Mouse (Mus musculus): ENCODE measurements around the gene Olfr1450. TPM values are rescaled to one million over a fixed set of nuclear protein-coding genes. Genes with fewer than 3 reads are reported as not detected.
"Not testable (repeated sequence)": the region's sequence is repeated elsewhere in the genome, so short reads cannot be mapped to it uniquely, and the experiment has no call there.

Gene Olfr1450
- not detected for total RNA-seq (2021)
- long read RNA-seq, experiment 1, result 0 reads
- long read RNA-seq, experiment 2, result 0 reads

GRCm38 (mm10) chr19:12949958-12950357, at the start of gene Olfr1450:
Olfr1450 (plus strand) TSS chr19:12950258.
- DNase-seq (ENCODE audit: low spot score in 2 of 2), result no peak
- intact Hi-C loops (cut with DNase I), result no loop called here

GRCm38 (mm10) chr19:12903643-12904042, 46.4 kb upstream of the Olfr1450 start, which contains the start of gene Olfr1447:
Olfr1447 (minus strand) TSS chr19:12903743.
- intact Hi-C loops (cut with DNase I), result no loop called here
- no peak for DNase-seq (ENCODE audit: low spot score in 2 of 2)

- intact Hi-C loops (cut with DNase I), result no loop called here
- no peak for DNase-seq (ENCODE audit: low spot score in 2 of 2)
Observed at GRCm38 (mm10) chr19:12924319-12924718, 25.7 kb upstream of the Olfr1450 start, which contains the start of gene Olfr1448. Olfr1448 (minus strand) TSS chr19:12924419.

- intact Hi-C loops (cut with DNase I), result no loop called here
- no peak for DNase-seq (ENCODE audit: low spot score in 2 of 2)
Observed at GRCm38 (mm10) chr19:12930540-12930939, 19.5 kb upstream of the Olfr1450 start, which contains the start of gene Olfr1449. Olfr1449 (plus strand) TSS chr19:12930840.

GRCm38 (mm10) chr19:12970082-12970481, 20.0 kb downstream of the Olfr1450 start:
- intact Hi-C loops (cut with DNase I); DNase-seq (ENCODE audit: low spot score in 2 of 2): not testable (repeated sequence)

DNA sequence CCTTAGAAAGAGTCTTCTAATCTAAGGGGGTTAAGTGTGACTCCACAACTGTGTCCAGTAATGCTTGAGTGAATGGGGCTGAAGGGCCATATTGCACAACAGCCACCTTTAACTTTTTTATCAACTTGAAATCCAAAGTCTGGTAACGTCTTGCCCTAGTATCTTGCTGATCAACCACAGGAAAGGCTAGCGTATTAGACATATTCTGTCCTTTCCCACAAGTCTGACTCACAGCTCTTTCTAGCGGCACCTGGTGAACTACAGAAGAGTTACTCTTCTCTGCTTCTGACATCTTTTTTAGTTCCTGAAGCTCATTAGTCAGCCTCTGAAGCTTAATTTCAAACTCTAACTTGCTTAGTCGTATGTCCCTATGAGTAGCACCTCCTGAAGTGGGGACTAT, 42.3 kb downstream of the Olfr1450 start:
- DNase-seq (ENCODE audit: low spot score in 2 of 2); intact Hi-C loops (cut with DNase I): not testable (repeated sequence)

- no peak for DNase-seq (ENCODE audit: low spot score in 2 of 2)
- intact Hi-C loops (cut with DNase I), result no loop called here
Observed at GRCm38 (mm10) chr19:12994714-12995113, 44.7 kb downstream of the Olfr1450 start, which contains the start of gene Olfr1451. Olfr1451 (plus strand) TSS chr19:12995014.

Other genes starting within 250 kb of the Olfr1450 start
- gene Cntf, start 184.6 kb upstream of the Olfr1450 start, total RNA-seq (2021), result 1 to 10 TPM; 2.2 to 2.9 TPM
- gene Zfp91, start 154.1 kb upstream of the Olfr1450 start, total RNA-seq (2021), result 10 to 100 TPM; 81.8 to 86.6 TPM
- gene Lpxn, start 154.1 kb upstream of the Olfr1450 start, total RNA-seq (2021), result 1 to 10 TPM; 1.2 to 2.1 TPM
- gene Gm5244, start 103.6 kb upstream of the Olfr1450 start, total RNA-seq (2021), result not detected
- gene Olfr1444, start 93.0 kb upstream of the Olfr1450 start, total RNA-seq (2021), result not detected
- gene Olfr1445, start 66.4 kb upstream of the Olfr1450 start, total RNA-seq (2021), result not detected
- not detected for gene Olfr1446, start 56.7 kb upstream of the Olfr1450 start, total RNA-seq (2021)
- not detected for gene Olfr1447, start 46.5 kb upstream of the Olfr1450 start, total RNA-seq (2021)
- gene Olfr1448, start 25.8 kb upstream of the Olfr1450 start, total RNA-seq (2021), result not detected
- gene Olfr1449, start 19.4 kb upstream of the Olfr1450 start, total RNA-seq (2021), result not detected
- gene Olfr1451, start 44.8 kb downstream of the Olfr1450 start, total RNA-seq (2021), result not detected
- gene Olfr1453, start 78.1 kb downstream of the Olfr1450 start, total RNA-seq (2021), result not detected
- gene Olfr1454, start 110.4 kb downstream of the Olfr1450 start, total RNA-seq (2021), result not detected
- gene Olfr1457, start 147.6 kb downstream of the Olfr1450 start, total RNA-seq (2021), result not detected
- not detected for gene Olfr1458, start 156.5 kb downstream of the Olfr1450 start, total RNA-seq (2021)
- gene Olfr1459, start 199.3 kb downstream of the Olfr1450 start, total RNA-seq (2021), result under 1 TPM; 0.07 to 0.17 TPM
- gene Olfr1461, start 212.7 kb downstream of the Olfr1450 start, total RNA-seq (2021), result not detected
- gene Olfr1462, start 235.5 kb downstream of the Olfr1450 start, total RNA-seq (2021), result not detected

Data from left cerebral cortex, postnatal 14 days (tissue).